In genomic region chr14:20865604-20866003, GRCm38 (mm10) we compare ENCODE assay signal across 14 mouse cellular contexts. TPM values are rescaled to one million over a fixed set of nuclear protein-coding genes. Genes with fewer than 3 reads are reported as not detected.
"Had no signal": no experiment of that assay in that cellular context is flagged by ENCODE, and none has a peak within 500 bp of the region (broad histone marks: within the 10 kb centered on the region; RNA-seq: fewer than 3 reads in every experiment).

No protein-coding gene starts in this region.

- H3K36me3 ChIP-seq: liver, embryonic 13.5 days; midbrain, embryonic 15.5 days; neural tube, embryonic 12.5 days had no signal

- H3K9me3 ChIP-seq: liver, embryonic 13.5 days; megakaryocyte, embryonic 14.5 days; midbrain, embryonic 15.5 days; neural tube, embryonic 12.5 days had no signal

- H3K4me3 ChIP-seq: liver, embryonic 13.5 days; megakaryocyte, embryonic 14.5 days; midbrain, embryonic 15.5 days; neural tube, embryonic 12.5 days had no signal

- DNase-seq: left cerebral cortex, postnatal 4 days; liver; liver, embryonic 13.5 days; liver, postnatal 0 days; thymus, postnatal 4 days had no signal

- H3K4me2 ChIP-seq: liver, embryonic 13.5 days; midbrain, embryonic 11.5 days; midbrain, embryonic 15.5 days; neural tube, embryonic 12.5 days had no signal

- H3K9ac ChIP-seq: liver, embryonic 13.5 days; liver, postnatal 0 days; midbrain, embryonic 15.5 days; neural tube, embryonic 12.5 days had no signal

- H3K27me3 ChIP-seq: liver, embryonic 13.5 days; midbrain, embryonic 15.5 days; neural tube, embryonic 12.5 days had no signal

- H3K27ac ChIP-seq: liver, embryonic 13.5 days; macrophage; midbrain, embryonic 15.5 days; neural tube, embryonic 12.5 days; stomach, postnatal 0 days had no signal

- H3K4me1 ChIP-seq: liver, embryonic 13.5 days; midbrain, embryonic 15.5 days had no signal

- ATAC-seq: inflammation-experienced regulatory T-cells, adult 6 months; intestine, postnatal 0 days; liver, postnatal 0 days; midbrain, embryonic 15.5 days had no signal

RNA-seq across cellular contexts. Expression of gene Plau, which starts 29.1 kb away (rescaled TPM):
- total RNA-seq: monocyte, adult 5-6 weeks had no signal
